Mouse (Mus musculus) ES-CJ7 (cell line): ENCODE data around the gene Slc9a9.

Experiments used
- DNase-seq: peaks from one replicate; pipeline ENCODE4 v3.0.0; 2011; ENCODE audit warnings: low read depth, low spot score

Gene Slc9a9

GRCm38 (mm10) chr9:94947246-94947645 lies 277.5 kb downstream of the Slc9a9 start:
- DNase-seq = no peak

- DNase-seq = no peak
Measured at GRCm38 (mm10) chr9:94950676-94951075, 281.0 kb downstream of the Slc9a9 start.

GRCm38 (mm10) chr9:94955645-94956044 lies 285.9 kb downstream of the Slc9a9 start:
- no peak for DNase-seq

- peak; percentile 16 for DNase-seq
Measured at GRCm38 (mm10) chr9:94958382-94958781, 288.7 kb downstream of the Slc9a9 start.

- DNase-seq = no peak
Measured at GRCm38 (mm10) chr9:94968596-94969120, 298.9 kb downstream of the Slc9a9 start.

- peak; percentile 10 for DNase-seq
Measured at GRCm38 (mm10) chr9:94969131-94969530, 299.4 kb downstream of the Slc9a9 start.

GRCm38 (mm10) chr9:94972021-94972420 lies 302.3 kb downstream of the Slc9a9 start:
- DNase-seq = no peak

- DNase-seq = no peak
Measured at GRCm38 (mm10) chr9:94972693-94973092, 303.0 kb downstream of the Slc9a9 start.

- DNase-seq = peak; percentile 55
Measured at GRCm38 (mm10) chr9:94976191-94976590, 306.5 kb downstream of the Slc9a9 start.

GRCm38 (mm10) chr9:94993575-94993974 lies 323.9 kb downstream of the Slc9a9 start:
- DNase-seq = no peak

GRCm38 (mm10) chr9:95020136-95020706 lies 350.5 kb downstream of the Slc9a9 start:
- no peak for DNase-seq

GRCm38 (mm10) chr9:95034140-95034970 lies 364.6 kb downstream of the Slc9a9 start:
- no peak for DNase-seq

GRCm38 (mm10) chr9:95036209-95036608 lies 366.5 kb downstream of the Slc9a9 start:
- no peak for DNase-seq

GRCm38 (mm10) chr9:95042420-95042819 lies 372.7 kb downstream of the Slc9a9 start:
- DNase-seq = no peak

GRCm38 (mm10) chr9:95052160-95052559 lies 382.5 kb downstream of the Slc9a9 start:
- DNase-seq = peak; percentile 4

GRCm38 (mm10) chr9:95053183-95053582 lies 383.5 kb downstream of the Slc9a9 start:
- DNase-seq = no peak

GRCm38 (mm10) chr9:95055843-95056242 lies 386.1 kb downstream of the Slc9a9 start:
- DNase-seq = no peak

- no peak for DNase-seq
Measured at GRCm38 (mm10) chr9:95060702-95061101, 391.0 kb downstream of the Slc9a9 start.

GRCm38 (mm10) chr9:95067037-95067436 lies 397.3 kb downstream of the Slc9a9 start:
- DNase-seq = no peak

- DNase-seq = no peak
Measured at GRCm38 (mm10) chr9:95068466-95068865, 398.8 kb downstream of the Slc9a9 start.

- no peak for DNase-seq
Measured at GRCm38 (mm10) chr9:95070832-95071519, 401.3 kb downstream of the Slc9a9 start.

GRCm38 (mm10) chr9:95072450-95072955 lies 402.8 kb downstream of the Slc9a9 start:
- no peak for DNase-seq
